Mouse (Mus musculus): ENCODE measurements around the gene Olfr1341.

Olfr1341 gene

GRCm38 (mm10) chr4:118703223-118703622, at the start of gene Olfr1341:
Gene Olfr1341, plus strand, starts transcription at chr4:118703523.
- POLR2A ChIA-PET = no interaction called here

GRCm38 (mm10) chr4:118658652-118659051, 44.7 kb upstream of the Olfr1341 start, which contains the start of gene Olfr62:
Gene Olfr62, plus strand, starts transcription at chr4:118658952.
- CTCF ChIA-PET = no interaction called here

More at GRCm38 (mm10) chr4:118703223-118703622, at the start of gene Olfr1341:
- CTCF ChIA-PET = no interaction called here

GRCm38 (mm10) chr4:118687086-118687485, 16.2 kb upstream of the Olfr1341 start:
- ChIA-PET CTCF (interaction anchor here in 1 of 4 experiments (0.8 kb wide), 1 partner anchor 202 kb away, joined by 3 read pairs; no protein-coding TSS in a partner anchor), POLR2A (no interaction called here)

More at GRCm38 (mm10) chr4:118658652-118659051, 44.7 kb upstream of the Olfr1341 start, which contains the start of gene Olfr62:
- POLR2A ChIA-PET = no interaction called here

- CTCF ChIA-PET = no interaction called here
Measured at GRCm38 (mm10) chr4:118692412-118692973, 10.8 kb upstream of the Olfr1341 start, which contains the start of gene Olfr1342. Gene Olfr1342, minus strand, starts transcription at chr4:118692756.

GRCm38 (mm10) chr4:118693812-118694211, 9.5 kb upstream of the Olfr1341 start:
- POLR2A ChIA-PET = interaction anchor here in 1 of 4 experiments (0.6 kb wide), 1 partner anchor 44 kb away, joined by 3 read pairs; no protein-coding TSS in a partner anchor

More at GRCm38 (mm10) chr4:118692412-118692973, 10.8 kb upstream of the Olfr1341 start, which contains the start of gene Olfr1342:
- POLR2A ChIA-PET = interaction anchor here in 1 of 4 experiments (1.1 kb wide), 1 partner anchor 72 kb away, joined by 3 read pairs; the partner anchor contains the start of genes Cfap57 and Ebna1bp2

GRCm38 (mm10) chr4:118708086-118708485, 4.8 kb downstream of the Olfr1341 start:
- CTCF ChIA-PET = no interaction called here
- POLR2A ChIA-PET = no interaction called here

More at GRCm38 (mm10) chr4:118693812-118694211, 9.5 kb upstream of the Olfr1341 start:
- CTCF ChIA-PET = no interaction called here

GRCm38 (mm10) chr4:118711656-118712055, 8.3 kb downstream of the Olfr1341 start:
- CTCF ChIA-PET = interaction anchor here in 1 of 4 experiments (0.6 kb wide), 1 partner anchor 87 kb away, joined by 4 read pairs; no protein-coding TSS in a partner anchor
- POLR2A ChIA-PET = interaction anchor here in 3 of 4 experiments (0.7 to 1.1 kb wide), 3 partner anchors 66 to 546 kb away, joined by 3 to 4 read pairs (median 3); partner anchors contain the start of genes Cfap57 (in 1 of the 3) and Ebna1bp2 (in 1 of the 3)

- ChIA-PET POLR2A (no interaction called here), CTCF (no interaction called here)
Measured at GRCm38 (mm10) chr4:118719838-118720237, 16.5 kb downstream of the Olfr1341 start, which contains the start of gene Olfr1340. Gene Olfr1340, plus strand, starts transcription at chr4:118720138.

- ChIA-PET POLR2A (no interaction called here), CTCF (no interaction called here)
Measured at GRCm38 (mm10) chr4:118721742-118722483, 18.6 kb downstream of the Olfr1341 start.

- ChIA-PET POLR2A (no interaction called here), CTCF (interaction anchor here in 2 of 4 experiments (0.6 kb wide), 2 partner anchors 184 to 269 kb away, joined by 3 to 5 read pairs; no protein-coding TSS in a partner anchor)
Measured at GRCm38 (mm10) chr4:118731875-118732274, 28.6 kb downstream of the Olfr1341 start, which contains the start of gene Olfr1339. Gene Olfr1339, plus strand, starts transcription at chr4:118732175.

- POLR2A ChIA-PET = interaction anchor here in 1 of 4 experiments (0.7 kb wide), 1 partner anchor 1752 kb away, joined by 6 read pairs; no protein-coding TSS in a partner anchor
- CTCF ChIA-PET = interaction anchor here in 1 of 4 experiments (0.7 kb wide), 2 partner anchors 48 to 249 kb away, joined by 3 read pairs; no protein-coding TSS in a partner anchor
Measured at GRCm38 (mm10) chr4:118739574-118739973, 36.3 kb downstream of the Olfr1341 start.

- POLR2A ChIA-PET = interaction anchor here in 1 of 4 experiments (1.4 kb wide), 1 partner anchor 491 kb away, joined by 3 read pairs; the partner anchor contains the start of genes AU022252 and P3h1
- CTCF ChIA-PET = interaction anchor here in 1 of 4 experiments (0.7 kb wide), 1 partner anchor 462 kb away, joined by 3 read pairs; no protein-coding TSS in a partner anchor
Measured at GRCm38 (mm10) chr4:118740988-118741698, 37.8 kb downstream of the Olfr1341 start.

GRCm38 (mm10) chr4:118741881-118742280, 38.6 kb downstream of the Olfr1341 start:
- ChIA-PET CTCF (interaction anchor here in 1 of 4 experiments (0.7 kb wide), 1 partner anchor 461 kb away, joined by 3 read pairs; no protein-coding TSS in a partner anchor), POLR2A (interaction anchor here in 1 of 4 experiments (1.4 kb wide), 1 partner anchor 491 kb away, joined by 3 read pairs; the partner anchor contains the start of genes AU022252 and P3h1)

GRCm38 (mm10) chr4:118758637-118759036, 55.3 kb downstream of the Olfr1341 start, which contains the start of gene Olfr1338:
Gene Olfr1338, minus strand, starts transcription at chr4:118758737.
- CTCF ChIA-PET = interaction anchor here in 1 of 4 experiments (1.4 kb wide), 1 partner anchor 146 kb away, joined by 4 read pairs; no protein-coding TSS in a partner anchor
- POLR2A ChIA-PET = no interaction called here

All from embryonic stem cell, embryonic (primary cell).